In the genomic region with DNA sequence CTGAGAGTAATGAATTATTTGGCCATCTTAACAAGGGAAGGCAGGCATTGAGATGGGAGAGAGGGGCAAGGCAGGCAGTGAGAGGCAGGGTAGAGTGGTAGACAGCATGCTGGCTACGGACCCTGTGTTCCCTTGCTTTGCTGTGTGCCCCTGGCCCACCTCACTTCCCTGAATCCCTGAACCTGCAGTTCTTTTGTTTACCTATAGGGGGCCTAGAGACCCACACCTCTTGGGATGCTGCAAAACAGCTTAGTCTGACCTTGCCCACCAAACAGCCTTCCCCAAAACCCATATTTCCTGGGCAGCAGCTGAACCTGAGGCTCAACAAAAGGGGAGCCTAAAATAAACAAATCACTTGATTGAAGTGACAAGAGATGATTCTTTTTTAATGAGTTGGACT, we compare ENCODE assay signal across 10 mouse cellular contexts. TPM values are rescaled to one million over a fixed set of nuclear protein-coding genes. Genes with fewer than 3 reads are reported as not detected.
DNase-seq lines count a peak whose midpoint lies in the region; ATAC-seq and TF ChIP-seq lines count a peak whose summit lies in the region.
"Had no signal": no experiment of that assay in that cellular context is flagged by ENCODE, and none has a peak within 500 bp of the region (broad histone marks: within the 10 kb centered on the region; RNA-seq: fewer than 3 reads in every experiment).

No protein-coding gene starts in this region.

- H3K4me2 ChIP-seq in limb, embryonic 13.5 days (replicated peaks), result no peak overlapping the region

- peaks cover 80% of the 10 kb centered on the region for H3K36me3 ChIP-seq in limb, embryonic 13.5 days

- ATAC-seq in limb, embryonic 13.5 days (ENCODE audit: low FRiP score, low read depth), result peak; percentile 40; the same call in 1 of the 2 replicates

- no peak overlapping the region for H3K9ac ChIP-seq in limb, embryonic 13.5 days

- DNase-seq in gastrocnemius, adult 2 months, result no peak
- no peak for DNase-seq in gastrocnemius, postnatal 14 days
- peak; percentile 52 for DNase-seq in thymus, postnatal 14 days
- no peak for DNase-seq in thymus, adult 18-20 months
- peak; percentile 17 for DNase-seq in thymus, postnatal 25 days
- no peak for DNase-seq in ovary, postnatal 14 days (ENCODE audit: low spot score)
- no peak for DNase-seq in right cerebral cortex, adult 18-20 months

- no peaks in the 10 kb centered on the region for H3K4me1 ChIP-seq in limb, embryonic 13.5 days

- no peaks in the 10 kb centered on the region for H3K9me3 ChIP-seq in limb, embryonic 13.5 days

- H3K27me3 ChIP-seq in limb, embryonic 13.5 days, result no peaks in the 10 kb centered on the region

- H3K4me3 ChIP-seq in gastrocnemius, adult 2 months, result no peak overlapping the region
- no peak overlapping the region for H3K4me3 ChIP-seq in limb, embryonic 13.5 days
- H3K4me3 ChIP-seq: myocyte had no signal

- TF ChIP-seq CTCF in gastrocnemius, adult 2 months (IDR thresholded peaks at IDR 0.05), result peak; percentile 74

- no peak overlapping the region for H3K27ac ChIP-seq in gastrocnemius, adult 2 months
- H3K27ac ChIP-seq in limb, embryonic 13.5 days, result no peak overlapping the region

- intact Hi-C loops in gastrocnemius, adult 2 months (cut with DNase I), result loop anchor here (5.0 kb wide), 1 partner anchor 58 kb away; no protein-coding TSS in a partner anchor
- intact Hi-C loops in gastrocnemius, postnatal 14 days (cut with DNase I; ENCODE audit: low total_unique reads), result no loop called here

- 90% methylated on average over 1 of the region's 1 CpGs for WGBS in limb, embryonic 13.5 days

RNA-seq across cellular contexts. Expression of gene Gfod2, which starts 12.1 kb away (rescaled TPM):
- total RNA-seq in gastrocnemius, adult 2 months (2021), result 1 to 10 TPM; 7.2 to 7.4 TPM
- total RNA-seq in gastrocnemius, postnatal 14 days (2021), result 1 to 10 TPM; 7.8 to 7.9 TPM
- polyA plus RNA-seq in limb, embryonic 13.5 days (2015; fragmentation: Nextera tagmentation; extraction: Ambion mirVana), result 27.4 and 28.4 TPM in 2 replicates

RNA-seq across cellular contexts. Expression of gene Ranbp10, which starts 56.5 kb away (rescaled TPM):
- total RNA-seq in gastrocnemius, adult 2 months (2021), result 10 to 100 TPM; 23.0 to 24.3 TPM
- 10 to 100 TPM; 20.1 to 20.2 TPM for total RNA-seq in gastrocnemius, postnatal 14 days (2021)
- 15.1 and 16.2 TPM in 2 replicates for polyA plus RNA-seq in limb, embryonic 13.5 days (2015; fragmentation: Nextera tagmentation; extraction: Ambion mirVana)

RNA-seq across cellular contexts. Expression of gene Tsnaxip1, which starts 56.9 kb away (rescaled TPM):
- total RNA-seq in gastrocnemius, adult 2 months (2021), result not detected
- not detected for total RNA-seq in gastrocnemius, postnatal 14 days (2021)
- polyA plus RNA-seq in limb, embryonic 13.5 days (2015; fragmentation: Nextera tagmentation; extraction: Ambion mirVana), result 0.20 and 0.27 TPM in 2 replicates
- total RNA-seq: heart, postnatal 10 days had no signal

Comparison
In these comparisons a context has a peak if more than half of its experiments do, and no peak if none do; other contexts are left out.
1. DNase-seq: peak in thymus, postnatal 14 days (single experiment) and thymus, postnatal 25 days (single experiment); none in gastrocnemius, adult 2 months (single experiment), gastrocnemius, postnatal 14 days (single experiment), thymus, adult 18-20 months (0 of 2), ovary, postnatal 14 days (single experiment) and right cerebral cortex, adult 18-20 months (single experiment).